Mouse (Mus musculus): ENCODE measurements around the gene Nalcn. TPM values are rescaled to one million over a fixed set of nuclear protein-coding genes. Genes with fewer than 3 reads are reported as not detected.
A peak's percentile ranks its signal among the peaks of the same experiment; 100 is the strongest.

Nalcn gene
- total and polyA plus RNA-seq, 3 experiments = 0.03 TPM; not detected in 2

DNA sequence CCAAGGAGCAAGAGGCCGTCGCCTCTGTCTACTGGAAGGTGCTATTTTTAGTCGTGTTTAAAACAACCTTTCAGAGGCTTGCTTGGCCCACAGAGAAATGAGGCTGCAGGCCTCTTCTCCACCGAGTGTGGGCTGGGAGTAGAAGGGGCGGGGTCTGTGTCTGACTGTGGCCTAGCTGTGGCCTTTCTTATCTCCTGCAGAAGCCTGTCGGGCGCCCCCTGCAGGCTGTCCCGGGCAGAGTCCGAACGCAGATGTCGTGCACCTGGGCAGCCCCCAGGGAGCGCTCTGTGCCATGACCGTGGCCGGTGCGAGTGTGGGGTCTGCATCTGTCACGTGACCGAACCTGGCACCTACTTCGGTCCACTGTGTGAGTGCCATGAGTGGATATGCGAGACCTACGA is 34.1 kb upstream of the Nalcn start:
- peak; percentile 1 for DNase-seq (ENCODE audit: low read depth, low spot score)
- Histone ChIP-seq H3K79me2 (ENCODE audit: control insufficient read depth, insufficient read depth, low read length, poor library complexity) (no peaks in the 10 kb centered on the region), H3K36me3 (ENCODE audit: control insufficient read depth in 1 of 2, insufficient read depth in 2 of 2, low read length in 2 of 2) (no peaks in the 10 kb centered on the region), H3K4me1 (ENCODE audit: control insufficient read depth in 1 of 2, insufficient read depth in 2 of 2, low read length in 2 of 2) (no peaks in the 10 kb centered on the region), H3K27ac (ENCODE audit: control insufficient read depth, low read depth, low read length) (no peak overlapping the region), H3K27me3 (ENCODE audit: control insufficient read depth in 1 of 2, insufficient read depth in 2 of 2, low read length in 2 of 2) (no peaks in the 10 kb centered on the region), H3K4me3 (ENCODE audit: control insufficient read depth in 1 of 2, insufficient read depth in 1 of 2, low read depth in 2 of 2, low read length in 2 of 2) (no peak overlapping the region), H3K9ac (ENCODE audit: control insufficient read depth, low read depth, low read length, poor library complexity, severe bottlenecking) (no peak overlapping the region), H3K9me3 (replicated peaks; ENCODE audit: insufficient read depth, low read length) (no peaks in the 10 kb centered on the region)
- TF ChIP-seq NELFE (IDR thresholded peaks at IDR 0.05; ENCODE audit: low read depth, low read length) = no peak
- TF ChIP-seq ZKSCAN1 (IDR thresholded peaks at IDR 0.05; ENCODE audit: low read depth, low read length) = no peak
- TF ChIP-seq JUND (IDR thresholded peaks at IDR 0.05; ENCODE audit: low read depth, low read length) = no peak
- peak in 2 of 3 experiments; percentile 35 to 41; a peak in 4 of 6 replicates for TF ChIP-seq CTCF (IDR thresholded peaks at IDR 0.05 in 2 of 3, conservative IDR thresholded peaks at IDR 0.05 in 1 of 3; ENCODE audit: control insufficient read depth in 1 of 3, insufficient read depth in 1 of 3, low read depth in 2 of 3, low read length in 3 of 3, poor library complexity in 1 of 3, severe bottlenecking in 1 of 3)
- no peak for TF ChIP-seq TBP (IDR thresholded peaks at IDR 0.05; ENCODE audit: low read depth, low read length)

DNA sequence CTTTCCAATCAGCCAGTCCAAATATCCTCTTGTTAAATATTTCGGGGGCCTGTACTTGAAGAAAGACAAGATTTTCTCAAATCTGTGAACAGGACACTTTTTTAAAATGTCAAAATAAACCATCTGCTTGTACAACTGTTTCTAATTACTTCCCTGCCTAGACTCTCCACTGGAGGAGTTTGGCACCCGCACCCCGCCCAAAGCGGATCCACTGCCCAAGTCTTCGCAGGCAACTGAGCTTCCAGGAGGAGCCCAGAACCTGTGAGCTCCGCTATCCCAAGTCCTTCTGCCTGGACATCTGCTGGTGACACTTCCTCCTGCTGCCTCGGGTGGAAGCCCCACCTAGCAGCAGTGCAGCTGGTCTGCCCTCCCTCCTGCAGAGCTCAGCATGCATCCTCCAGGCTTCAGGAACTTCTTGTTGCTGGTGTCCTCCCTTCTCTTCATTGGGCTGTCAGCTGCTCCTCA is 33.0 kb upstream of the Nalcn start, which contains the start of gene Itgbl1:
TSS of gene Itgbl1 (plus strand) at position 51 of the 465 bp plus-strand sequence.
- no peaks in the 10 kb centered on the region for H3K9me3 ChIP-seq (replicated peaks; ENCODE audit: insufficient read depth, low read length)
- no peaks in the 10 kb centered on the region for H3K4me1 ChIP-seq (ENCODE audit: control insufficient read depth in 1 of 2, insufficient read depth in 2 of 2, low read length in 2 of 2)
- no peak within 1 kb of the TSS for H3K9ac ChIP-seq (ENCODE audit: control insufficient read depth, low read depth, low read length, poor library complexity, severe bottlenecking)
- no peaks in the 10 kb centered on the region for H3K79me2 ChIP-seq (ENCODE audit: control insufficient read depth, insufficient read depth, low read length, poor library complexity)
- no peak for DNase-seq (ENCODE audit: low read depth, low spot score)
- no peak within 1 kb of the TSS for H3K27ac ChIP-seq (ENCODE audit: control insufficient read depth, low read depth, low read length)
- TF ChIP-seq GABPA (IDR thresholded peaks at IDR 0.05; ENCODE audit: low read depth, low read length) (no peak), RCOR1 (IDR thresholded peaks at IDR 0.05; ENCODE audit: low read depth, low read length) (no peak), POLR2AphosphoS2 (IDR thresholded peaks at IDR 0.05; ENCODE audit: low read length) (no peak)
- H3K4me3 ChIP-seq (ENCODE audit: control insufficient read depth in 1 of 2, insufficient read depth in 1 of 2, low read depth in 2 of 2, low read length in 2 of 2) = no peak within 1 kb of the TSS
- no peaks in the 10 kb centered on the region for H3K36me3 ChIP-seq (ENCODE audit: control insufficient read depth in 1 of 2, insufficient read depth in 2 of 2, low read length in 2 of 2)
- no peaks in the 10 kb centered on the region for H3K27me3 ChIP-seq (ENCODE audit: control insufficient read depth in 1 of 2, insufficient read depth in 2 of 2, low read length in 2 of 2)

DNA sequence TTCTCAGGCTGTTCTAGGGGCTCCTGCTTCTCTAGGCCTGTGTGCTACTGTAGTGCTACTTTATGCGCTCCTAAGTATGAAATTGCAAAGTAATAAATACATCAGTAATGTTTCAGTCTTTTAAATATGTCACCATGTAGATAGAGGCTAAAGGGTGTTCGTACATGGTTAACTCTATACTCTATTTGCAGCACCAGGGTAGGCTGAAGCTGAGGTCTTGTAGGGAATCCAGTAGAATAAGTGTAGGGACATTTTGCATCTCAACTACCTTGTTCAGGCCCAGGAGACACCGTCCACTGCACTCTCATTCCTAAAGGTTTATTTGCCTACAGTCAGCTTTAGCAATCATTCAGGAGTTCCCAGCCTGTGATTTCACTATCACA is 227 bp upstream of the Nalcn start:
- H3K4me3 ChIP-seq (ENCODE audit: control insufficient read depth in 1 of 2, insufficient read depth in 1 of 2, low read depth in 2 of 2, low read length in 2 of 2) = no peak overlapping the region
- no peak for TF ChIP-seq JUND (IDR thresholded peaks at IDR 0.05; ENCODE audit: low read depth, low read length)
- no peak overlapping the region for H3K9ac ChIP-seq (ENCODE audit: control insufficient read depth, low read depth, low read length, poor library complexity, severe bottlenecking)

DNA sequence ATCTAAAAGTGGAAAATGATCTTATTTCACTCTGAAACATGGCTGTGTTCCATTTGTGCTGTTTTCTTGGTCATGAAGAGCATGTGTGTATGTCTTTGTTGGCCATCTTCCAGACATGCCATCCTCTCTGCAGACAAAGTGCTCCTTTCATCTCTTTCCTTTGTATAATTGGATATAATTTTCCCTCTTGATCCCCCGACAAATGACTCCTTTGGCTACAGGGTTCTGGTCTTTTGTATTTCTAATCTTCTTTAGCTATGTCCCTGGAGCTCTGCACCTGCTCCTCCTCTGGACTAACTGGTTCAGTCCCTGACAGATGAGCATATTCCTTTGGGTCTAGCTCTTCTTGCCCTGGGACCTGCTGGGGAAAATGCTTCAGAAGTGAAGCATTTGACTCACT is 4.0 kb downstream of the Nalcn start:
- H3K79me2 ChIP-seq (ENCODE audit: control insufficient read depth, insufficient read depth, low read length, poor library complexity) = no peaks in the 10 kb centered on the region
- no peak overlapping the region for H3K4me3 ChIP-seq (ENCODE audit: control insufficient read depth in 1 of 2, insufficient read depth in 1 of 2, low read depth in 2 of 2, low read length in 2 of 2)
- no peak overlapping the region for H3K27ac ChIP-seq (ENCODE audit: control insufficient read depth, low read depth, low read length)
- H3K36me3 ChIP-seq (ENCODE audit: control insufficient read depth in 1 of 2, insufficient read depth in 2 of 2, low read length in 2 of 2) = no peaks in the 10 kb centered on the region
- DNase-seq (ENCODE audit: low read depth, low spot score) = no peak
- H3K9ac ChIP-seq (ENCODE audit: control insufficient read depth, low read depth, low read length, poor library complexity, severe bottlenecking) = no peak overlapping the region
- no peaks in the 10 kb centered on the region for H3K4me1 ChIP-seq (ENCODE audit: control insufficient read depth in 1 of 2, insufficient read depth in 2 of 2, low read length in 2 of 2)
- no peaks in the 10 kb centered on the region for H3K9me3 ChIP-seq (replicated peaks; ENCODE audit: insufficient read depth, low read length)
- no peaks in the 10 kb centered on the region; a peak in 1 of 4 replicates for H3K27me3 ChIP-seq (ENCODE audit: control insufficient read depth in 1 of 2, insufficient read depth in 2 of 2, low read length in 2 of 2)
- TF ChIP-seq BHLHE40 (IDR thresholded peaks at IDR 0.05; ENCODE audit: borderline replicate concordance, low read depth, low read length) (no peak), CHD2 (IDR thresholded peaks at IDR 0.05; ENCODE audit: low read length) (no peak), JUND (IDR thresholded peaks at IDR 0.05; ENCODE audit: low read depth, low read length) (no peak), GABPA (IDR thresholded peaks at IDR 0.05; ENCODE audit: low read depth, low read length) (no peak), CHD1 (IDR thresholded peaks at IDR 0.05; ENCODE audit: low read depth, low read length) (no peak), CTCF (IDR thresholded peaks at IDR 0.05 in 2 of 3, conservative IDR thresholded peaks at IDR 0.05 in 1 of 3; ENCODE audit: control insufficient read depth in 1 of 3, insufficient read depth in 1 of 3, low read depth in 2 of 3, low read length in 3 of 3, poor library complexity in 1 of 3, severe bottlenecking in 1 of 3) (no peak), MEF2A (IDR thresholded peaks at IDR 0.05; ENCODE audit: extremely low read depth, insufficient replicate concordance, low read depth, low read length, poor library complexity, severe bottlenecking) (no peak), ZMIZ1 (IDR thresholded peaks at IDR 0.05; ENCODE audit: low read depth, low read length) (no peak), MYC (IDR thresholded peaks at IDR 0.05; ENCODE audit: low read depth, low read length) (no peak), MAFK (IDR thresholded peaks at IDR 0.05; ENCODE audit: borderline replicate concordance, low read depth, low read length) (no peak), MXI1 (IDR thresholded peaks at IDR 0.05; ENCODE audit: low read depth, low read length) (no peak), NELFE (IDR thresholded peaks at IDR 0.05; ENCODE audit: low read depth, low read length) (no peak), POLR2AphosphoS2 (IDR thresholded peaks at IDR 0.05; ENCODE audit: low read length) (no peak), ZC3H11A (IDR thresholded peaks at IDR 0.05; ENCODE audit: low read depth, low read length) (no peak), MAX (IDR thresholded peaks at IDR 0.05; ENCODE audit: low read length) (no peak), EP300 (IDR thresholded peaks at IDR 0.05; ENCODE audit: low read depth in 1 of 2, low read length in 2 of 2) (no peak)

More for the DNA sequence above, 227 bp upstream of the Nalcn start:
- Histone ChIP-seq H3K27me3 (ENCODE audit: control insufficient read depth in 1 of 2, insufficient read depth in 2 of 2, low read length in 2 of 2) (no peaks in the 10 kb centered on the region; a peak in 1 of 4 replicates), H3K27ac (ENCODE audit: control insufficient read depth, low read depth, low read length) (no peak overlapping the region), H3K9me3 (replicated peaks; ENCODE audit: insufficient read depth, low read length) (no peaks in the 10 kb centered on the region), H3K79me2 (ENCODE audit: control insufficient read depth, insufficient read depth, low read length, poor library complexity) (no peaks in the 10 kb centered on the region), H3K4me1 (ENCODE audit: control insufficient read depth in 1 of 2, insufficient read depth in 2 of 2, low read length in 2 of 2) (no peaks in the 10 kb centered on the region), H3K36me3 (ENCODE audit: control insufficient read depth in 1 of 2, insufficient read depth in 2 of 2, low read length in 2 of 2) (no peaks in the 10 kb centered on the region)
- no peak for DNase-seq (ENCODE audit: low read depth, low spot score)
